Comparison of ENCODE assay signal across 9 mouse cellular contexts in genomic region chr19:4557796-4558569, GRCm38 (mm10). TPM values are rescaled to one million over a fixed set of nuclear protein-coding genes. Genes with fewer than 3 reads are reported as not detected.
DNase-seq lines count a peak whose midpoint lies in the region; ATAC-seq lines count a peak whose summit lies in the region.
"Had no signal": no experiment of that assay in that cellular context is flagged by ENCODE, and none has a peak within 500 bp of the region (broad histone marks: within the 10 kb centered on the region; RNA-seq: fewer than 3 reads in every experiment).

No protein-coding gene starts in this region.

- H3K4me3 ChIP-seq in lung, embryonic 16.5 days (ENCODE audit: low read length) = no peak overlapping the region
- no peak overlapping the region for H3K4me3 ChIP-seq in heart, embryonic 13.5 days
- H3K4me3 ChIP-seq in liver, embryonic 16.5 days (ENCODE audit: low read depth, low read length) = peak overlapping the region; percentile 40
- H3K4me3 ChIP-seq: myocyte had no signal

- no peak overlapping the region for H3K4me2 ChIP-seq in lung, embryonic 16.5 days (ENCODE audit: low read depth, low read length)
- H3K4me2 ChIP-seq in heart, embryonic 13.5 days = peak overlapping the region; percentile 16
- H3K4me2 ChIP-seq in liver, embryonic 16.5 days (ENCODE audit: low read depth, low read length) = peak overlapping the region; percentile 56

- H3K9me3 ChIP-seq in lung, embryonic 16.5 days (ENCODE audit: control insufficient read depth, low read length) = no peaks in the 10 kb centered on the region
- no peaks in the 10 kb centered on the region for H3K9me3 ChIP-seq in heart, embryonic 13.5 days
- no peaks in the 10 kb centered on the region for H3K9me3 ChIP-seq in liver, embryonic 16.5 days (replicated peaks; ENCODE audit: control insufficient read depth, low read length)

- 58% methylated on average over 7 of the region's 8 CpGs for WGBS in lung, embryonic 16.5 days
- WGBS in heart, embryonic 13.5 days = 63% methylated on average over 8 of the region's 8 CpGs
- 45% methylated on average over 8 of the region's 8 CpGs for WGBS in liver, embryonic 16.5 days (ENCODE audit: insufficient replicate concordance)

- ATAC-seq in lung, embryonic 16.5 days (ENCODE audit: low read depth) = peak; percentile 45; the same call in 1 of the 2 replicates
- peak; percentile 56; the same call in 1 of the 2 replicates for ATAC-seq in heart, embryonic 13.5 days (ENCODE audit: extremely low read depth, insufficient number of reproducible peaks, low FRiP score, low TSS enrichment)
- ATAC-seq in liver, embryonic 16.5 days (ENCODE audit: low read depth) = peak; percentile 84

- DNase-seq in lung, postnatal 25 days (ENCODE audit: low spot score) = no peak
- peak; percentile 42 for DNase-seq in cerebellum, adult 9-11 months
- DNase-seq in kidney, postnatal 4 days = peak; percentile 13 to 43
- no peak for DNase-seq in thymus, postnatal 25 days
- DNase-seq in embryo, embryonic 10 days (ENCODE audit: low spot score) = no peak

- H3K36me3 ChIP-seq in lung, embryonic 16.5 days (ENCODE audit: control insufficient read depth, insufficient read depth, low read length) = no peaks in the 10 kb centered on the region
- no peaks in the 10 kb centered on the region for H3K36me3 ChIP-seq in heart, embryonic 13.5 days
- H3K36me3 ChIP-seq in liver, embryonic 16.5 days (ENCODE audit: control insufficient read depth, insufficient read depth) = no peaks in the 10 kb centered on the region

- no peaks in the 10 kb centered on the region; the same call in 1 of the 2 replicates for H3K4me1 ChIP-seq in lung, embryonic 16.5 days (replicated peaks; ENCODE audit: control insufficient read depth, insufficient read depth, low read length)
- peaks cover 34% of the 10 kb centered on the region for H3K4me1 ChIP-seq in heart, embryonic 13.5 days
- peaks cover 71% of the 10 kb centered on the region for H3K4me1 ChIP-seq in liver, embryonic 16.5 days (ENCODE audit: control insufficient read depth, low read depth, low read length)

- no peak overlapping the region for H3K27ac ChIP-seq in lung, embryonic 16.5 days (ENCODE audit: low read length)
- peak overlapping the region; percentile 63 for H3K27ac ChIP-seq in heart, embryonic 13.5 days (replicated peaks)
- peak overlapping the region; percentile 99 for H3K27ac ChIP-seq in liver, embryonic 16.5 days (ENCODE audit: low read length)

- no peaks in the 10 kb centered on the region; the same call in 1 of the 2 replicates for H3K27me3 ChIP-seq in lung, embryonic 16.5 days (ENCODE audit: control insufficient read depth, insufficient read depth, low read depth, low read length)
- H3K27me3 ChIP-seq in heart, embryonic 13.5 days (replicated peaks) = no peaks in the 10 kb centered on the region; the same call in 1 of the 2 replicates
- no peaks in the 10 kb centered on the region for H3K27me3 ChIP-seq in liver, embryonic 16.5 days (ENCODE audit: control insufficient read depth, insufficient read depth, low read depth, low read length)

- no peak overlapping the region for H3K9ac ChIP-seq in lung, embryonic 16.5 days (ENCODE audit: low read length)
- no peak overlapping the region for H3K9ac ChIP-seq in heart, embryonic 13.5 days
- H3K9ac ChIP-seq in liver, embryonic 16.5 days (ENCODE audit: low read depth, low read length) = peak overlapping the region; percentile 67

RNA-seq across cellular contexts. Expression of gene Pcx, which starts 47.7 kb away (rescaled TPM):
- 21.3 and 24.7 TPM in 2 replicates for polyA plus RNA-seq in lung, embryonic 16.5 days (2015; fragmentation: Nextera tagmentation; extraction: Ambion mirVana)
- 11.6 and 13.1 TPM in 2 replicates for polyA plus RNA-seq in heart, embryonic 13.5 days (2015; fragmentation: Nextera tagmentation; extraction: Ambion mirVana)
- 88.7 and 118 TPM in 2 replicates for polyA plus RNA-seq in liver, embryonic 16.5 days (2015; fragmentation: Nextera tagmentation; extraction: Ambion mirVana)

RNA-seq across cellular contexts. Expression of gene Lrfn4, which starts 57.5 kb away (rescaled TPM):
- polyA plus RNA-seq in lung, embryonic 16.5 days (2015; fragmentation: Nextera tagmentation; extraction: Ambion mirVana) = 3.4 and 4.1 TPM in 2 replicates
- 3.2 and 3.8 TPM in 2 replicates for polyA plus RNA-seq in heart, embryonic 13.5 days (2015; fragmentation: Nextera tagmentation; extraction: Ambion mirVana)
- 0.23 and 0.28 TPM in 2 replicates for polyA plus RNA-seq in liver, embryonic 16.5 days (2015; fragmentation: Nextera tagmentation; extraction: Ambion mirVana)

RNA-seq across cellular contexts. Expression of gene 2010003K11Rik, which starts 59.6 kb away (rescaled TPM):
- polyA plus RNA-seq in lung, embryonic 16.5 days (2015; fragmentation: Nextera tagmentation; extraction: Ambion mirVana) = not detected in 2 replicates
- not detected in 2 replicates for polyA plus RNA-seq in heart, embryonic 13.5 days (2015; fragmentation: Nextera tagmentation; extraction: Ambion mirVana)
- 0.18 and 0.45 TPM in 2 replicates for polyA plus RNA-seq in liver, embryonic 16.5 days (2015; fragmentation: Nextera tagmentation; extraction: Ambion mirVana)

Comparison
In these comparisons a context has a peak if more than half of its experiments do, and no peak if none do; other contexts are left out.
1. DNase-seq: peak in cerebellum, adult 9-11 months (single experiment) and kidney, postnatal 4 days (2 of 2); none in lung, postnatal 25 days (single experiment), thymus, postnatal 25 days (single experiment) and embryo, embryonic 10 days (single experiment).
2. Peak in every context shown above with its lines, with median percentiles within 50 percentile points of each other: ATAC-seq.